Mouse (Mus musculus): Measurements from ENCODE around the gene Dtnbp1.

- no peak for TF ChIP-seq CTCF (IDR thresholded peaks at IDR 0.05; ENCODE audit: borderline replicate concordance, extremely low read depth, insufficient read depth, insufficient read length)
- TF ChIP-seq POLR2A (IDR thresholded peaks at IDR 0.05; ENCODE audit: borderline replicate concordance, extremely low read depth, insufficient read depth, insufficient read length, poor library complexity, severe bottlenecking), result no peak
Measured at GRCm38 (mm10) chr13:44886221-44886620, 115.7 kb downstream of the Dtnbp1 start.

All from brain, embryonic 14.5 days (tissue).